Mouse (Mus musculus): ENCODE measurements around the gene Plcl2. TPM values are rescaled to one million over a fixed set of nuclear protein-coding genes. Genes with fewer than 3 reads are reported as not detected.

Gene Plcl2
- polyA plus RNA-seq, 1 experiment from 2014 or later: 8.2 TPM

DNA sequence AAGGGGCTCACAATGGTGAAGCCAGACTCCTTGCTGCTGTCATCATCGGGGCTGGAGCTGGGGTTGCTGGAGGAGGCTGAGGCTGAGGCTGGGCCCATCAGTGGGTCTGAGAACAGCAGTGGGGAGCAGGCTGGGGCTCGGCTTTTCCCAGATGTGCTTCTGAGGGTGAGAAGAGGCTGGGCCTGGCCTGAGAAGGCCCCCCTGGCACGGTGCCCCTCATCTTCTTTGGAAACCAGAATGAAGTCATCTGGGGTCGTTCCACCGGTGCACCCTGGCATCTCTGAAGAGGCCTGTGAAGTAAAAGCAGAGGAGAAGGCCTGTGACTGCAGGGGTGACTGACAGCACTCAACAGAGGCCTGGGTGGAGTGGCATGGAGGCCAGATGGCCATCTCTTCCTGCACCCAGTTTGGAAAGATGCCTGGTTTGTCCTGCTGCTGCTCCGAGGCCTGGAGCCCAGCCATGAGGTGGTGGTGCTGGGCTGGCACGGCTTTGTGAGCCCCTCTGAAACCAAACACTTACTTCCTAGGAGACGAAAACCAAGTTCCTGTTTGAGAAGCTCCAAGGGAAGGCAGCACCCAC lies 226.8 kb downstream of the Plcl2 start:
- Histone ChIP-seq H3K4me3 (ENCODE audit: low read length) (no peak overlapping the region), H3K9me3 (ENCODE audit: control insufficient read depth, low read length) (no peaks in the 10 kb centered on the region), H3K9ac (ENCODE audit: low read depth, low read length) (no peak overlapping the region), H3K36me3 (ENCODE audit: control insufficient read depth, insufficient read depth, low read length) (no peaks in the 10 kb centered on the region), H3K4me2 (ENCODE audit: low read length) (no peak overlapping the region), H3K4me1 (ENCODE audit: control insufficient read depth, insufficient read depth, low read depth, low read length) (peaks cover 9% of the 10 kb centered on the region), H3K27me3 (replicated peaks; ENCODE audit: control insufficient read depth, insufficient read depth, low read length) (no peaks in the 10 kb centered on the region), H3K27ac (ENCODE audit: low read depth, low read length) (peak overlapping the region; percentile 30; the same call in 1 of the 2 replicates)
- 49% methylated on average over 8 of the region's 8 CpGs for WGBS
- peak; percentile 57 for ATAC-seq

DNA sequence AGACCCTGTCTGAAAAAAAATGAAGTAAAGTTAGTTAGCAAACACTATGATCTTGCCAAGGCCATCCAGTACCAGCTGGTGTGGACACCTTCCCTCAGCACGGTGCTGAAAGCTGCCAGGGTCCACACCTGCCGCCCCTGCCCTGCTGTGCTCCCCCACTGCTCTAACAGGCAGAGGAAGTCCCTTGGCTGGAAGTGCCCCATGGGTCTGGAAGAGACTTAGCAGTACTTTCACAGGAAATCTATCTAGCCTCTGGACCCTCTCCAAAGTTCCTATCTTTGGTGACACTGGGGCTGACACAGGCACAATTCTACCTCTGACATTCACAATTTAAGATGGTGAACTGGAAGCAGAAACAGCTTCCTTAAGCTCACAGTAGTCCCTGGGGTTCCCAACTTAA lies 227.9 kb downstream of the Plcl2 start:
- Histone ChIP-seq H3K9ac (ENCODE audit: low read depth, low read length) (no peak overlapping the region), H3K36me3 (ENCODE audit: control insufficient read depth, insufficient read depth, low read length) (0 out of 2 replicates have a peak, but pooled peaks cover 3% of the 10 kb centered on the region), H3K4me1 (ENCODE audit: control insufficient read depth, insufficient read depth, low read depth, low read length) (peaks cover 9% of the 10 kb centered on the region), H3K4me2 (ENCODE audit: low read length) (no peak overlapping the region), H3K9me3 (ENCODE audit: control insufficient read depth, low read length) (no peaks in the 10 kb centered on the region), H3K27me3 (replicated peaks; ENCODE audit: control insufficient read depth, insufficient read depth, low read length) (no peaks in the 10 kb centered on the region), H3K4me3 (ENCODE audit: low read length) (no peak overlapping the region), H3K27ac (ENCODE audit: low read depth, low read length) (no peak overlapping the region)
- 57% methylated on average over 2 of the region's 2 CpGs for WGBS
- no peak for ATAC-seq

Other genes with a start within 250 kb of the Plcl2 start
- gene Dazl, start 215.8 kb upstream of the Plcl2 start, polyA plus RNA-seq (2015; fragmentation: Nextera tagmentation; extraction: Ambion mirVana): 0.50 and 0.69 TPM in 2 replicates